Mouse (Mus musculus) midbrain, postnatal 0 days (tissue): ENCODE data around the gene Map3k14. TPM values are rescaled to one million over a fixed set of nuclear protein-coding genes. Genes with fewer than 3 reads are reported as not detected.
"Not testable (repeated sequence)": the region's sequence is repeated elsewhere in the genome, so short reads cannot be mapped to it uniquely, and the experiment has no call there.

Experiments used
- ATAC-seq: fragments of 200-750 bp; cut with Nextera tagmentation; 2 replicates; pipeline ENCODE4 v1.8.0; 2017; ENCODE audit warnings: moderate number of reproducible peaks, mild to moderate bottlenecking, moderate TSS enrichment, moderate library complexity; ENCODE audit not compliant: low FRiP score
- DNase-seq: peaks from one replicate; pipeline ENCODE4 v3.0.0-alpha.2; 2015; ENCODE audit warnings: low spot score
- H3K27ac ChIP-seq: fragments of 300-500 bp; sonication (generic); 2 replicates; pipeline ENCODE4 v1.5.1; 2014; ENCODE audit warnings: low read depth, mild to moderate bottlenecking, low read length, mixed read lengths
- H3K27me3 ChIP-seq: fragments of 300-500 bp; sonication (generic); 2 replicates; pipeline ENCODE4 v1.6.1; 2014; ENCODE audit warnings: low read length, control low read depth, mixed read lengths; ENCODE audit not compliant: insufficient read depth
- H3K36me3 ChIP-seq: fragments of 300-500 bp; sonication (generic); 2 replicates; pipeline ENCODE4 v1.6.1; 2014; ENCODE audit warnings: low read length, control low read depth, mixed read lengths; ENCODE audit not compliant: insufficient read depth
- H3K4me1 ChIP-seq: fragments of 300-500 bp; sonication (generic); 2 replicates; pipeline ENCODE4 v1.6.1; 2014; ENCODE audit warnings: mild to moderate bottlenecking, control low read depth, antibody characterized with exemption, low read length, mixed read lengths; ENCODE audit not compliant: insufficient read depth
- H3K4me2 ChIP-seq: fragments of 300-500 bp; sonication (generic); 2 replicates; pipeline ENCODE4 v1.6.1; 2014; ENCODE audit warnings: low read depth, mild to moderate bottlenecking, low read length, mixed read lengths; ENCODE audit not compliant: poor library complexity, severe bottlenecking
- H3K4me3 ChIP-seq: fragments of 300-500 bp; sonication (generic); 2 replicates; pipeline ENCODE4 v1.5.1; 2014; ENCODE audit warnings: low read depth, mild to moderate bottlenecking, low read length, moderate library complexity
- H3K9ac ChIP-seq: fragments of 300-500 bp; sonication (generic); replicated peaks from 2 replicates; pipeline ENCODE4 v1.6.1; 2014; ENCODE audit warnings: mild to moderate bottlenecking, low read length, moderate library complexity, mixed read lengths; ENCODE audit not compliant: poor library complexity, severe bottlenecking
- H3K9me3 ChIP-seq: fragments of 300-500 bp; sonication (generic); 2 replicates; pipeline ENCODE4 v1.6.1; 2016; ENCODE audit warnings: low read length, control low read depth
- CTCF ChIP-seq: IDR thresholded peaks from 2 replicates; pipeline ENCODE4 v1.5.1; 2016; ENCODE audit warnings: antibody characterized with exemption, mild to moderate bottlenecking
- WGBS: fragments of 180-500 bp; shearing (Covaris S2); extraction: QIAGEN DNeasy Blood & Tissue Kit; methylation state at CpG from one replicate; pipeline ENCODE4 v1.1.7; 2014; 5-methylcytosine and 5-hydroxymethylcytosine counted together
- polyA plus RNA-seq: library from polyadenylated mRNA; unstranded; fragments of >200 nt; fragmentation: Nextera tagmentation; extraction: Ambion mirVana; gene quantifications from 2 replicates; pipeline ENCODE4 v1.2.1, GENCODE M21; 2015
- total RNA-seq: library from RNA; depleted of rRNA; stranded (reverse); fragments of >200 nt; gene quantifications from 2 replicates; pipeline ENCODE4 v1.2.3, GENCODE M21; 2014

Gene Map3k14
- total and polyA plus RNA-seq, 2 experiments from 2014 or later = 1.7 to 6.1 TPM

DNA sequence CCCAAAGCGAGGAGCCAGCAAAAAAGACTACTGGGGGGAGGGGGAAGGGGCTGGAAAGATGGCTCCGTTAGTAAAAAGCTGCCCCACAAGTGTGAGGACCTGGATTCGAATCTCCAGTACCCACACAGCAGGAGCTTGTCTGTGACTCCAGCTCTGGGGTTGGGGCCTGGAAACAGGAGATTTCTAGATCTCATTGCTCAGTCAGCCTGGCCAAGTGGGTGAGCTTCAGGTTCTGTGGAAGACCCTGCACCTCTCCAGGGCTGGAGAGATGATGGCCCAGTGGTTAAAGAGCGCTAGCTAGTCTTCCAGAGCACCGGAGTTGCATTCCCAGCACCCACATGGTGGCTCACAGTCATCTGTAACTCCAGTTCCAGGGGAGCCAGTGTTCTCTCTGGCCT, 25.6 kb upstream of the Map3k14 start:
- no peaks in the 10 kb centered on the region for H3K36me3 ChIP-seq

DNA sequence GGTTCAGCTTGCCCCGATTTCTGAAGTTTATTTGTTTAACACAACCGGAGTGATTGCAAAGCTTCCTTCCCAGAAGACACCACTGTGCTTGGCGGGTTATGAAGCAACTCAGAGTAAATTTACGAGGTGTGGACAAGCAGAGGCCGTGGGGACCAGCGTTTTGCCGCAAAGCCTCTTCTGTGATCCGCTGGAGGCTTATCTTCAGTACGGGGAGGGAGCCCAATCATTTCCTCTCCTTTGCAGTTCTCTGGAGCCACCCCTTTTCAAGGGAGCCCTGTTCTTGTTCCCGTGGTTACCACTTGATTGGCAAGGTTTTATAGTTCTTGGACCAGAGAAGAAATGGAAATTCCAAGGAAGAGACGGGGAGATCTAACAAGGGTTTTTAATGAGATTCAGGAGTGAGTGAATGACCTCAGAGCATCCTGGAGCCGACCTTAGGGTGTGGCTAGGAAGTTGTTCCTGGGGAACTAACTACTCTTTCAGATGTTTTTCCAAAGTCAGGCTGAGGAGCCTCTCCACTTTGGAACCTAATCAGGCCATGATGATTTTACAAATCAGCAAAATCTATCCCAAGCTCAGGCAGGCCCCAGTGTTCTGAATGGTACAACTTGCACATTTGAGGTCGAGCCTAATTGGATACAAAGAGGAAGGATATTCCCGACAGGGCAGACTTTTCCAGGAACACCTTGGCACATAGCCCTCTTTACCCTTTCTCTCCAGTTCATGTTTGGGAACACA, 25.0 kb upstream of the Map3k14 start:
- Histone ChIP-seq H3K27ac (no peak overlapping the region), H3K9ac (no peak overlapping the region), H3K36me3 (no peaks in the 10 kb centered on the region), H3K9me3 (no peaks in the 10 kb centered on the region), H3K4me1 (no peaks in the 10 kb centered on the region), H3K4me3 (no peak overlapping the region), H3K27me3 (no peaks in the 10 kb centered on the region), H3K4me2 (no peak overlapping the region)
- no peak for TF ChIP-seq CTCF
- DNase-seq (peak; percentile 41), ATAC-seq (no peak)
- 18% methylated on average over 14 of the region's 14 CpGs for WGBS

More for the DNA sequence above, 25.6 kb upstream of the Map3k14 start:
- no peaks in the 10 kb centered on the region for H3K4me1 ChIP-seq
- ATAC-seq = no peak
- no peak overlapping the region for H3K9ac ChIP-seq
- no peak for DNase-seq
- 79% methylated on average over 5 of the region's 5 CpGs for WGBS
- H3K27ac ChIP-seq = no peak overlapping the region
- H3K27me3 ChIP-seq = no peaks in the 10 kb centered on the region
- H3K4me3 ChIP-seq = no peak overlapping the region
- TF ChIP-seq CTCF = no peak
- H3K9me3 ChIP-seq = no peaks in the 10 kb centered on the region
- no peak overlapping the region for H3K4me2 ChIP-seq

DNA sequence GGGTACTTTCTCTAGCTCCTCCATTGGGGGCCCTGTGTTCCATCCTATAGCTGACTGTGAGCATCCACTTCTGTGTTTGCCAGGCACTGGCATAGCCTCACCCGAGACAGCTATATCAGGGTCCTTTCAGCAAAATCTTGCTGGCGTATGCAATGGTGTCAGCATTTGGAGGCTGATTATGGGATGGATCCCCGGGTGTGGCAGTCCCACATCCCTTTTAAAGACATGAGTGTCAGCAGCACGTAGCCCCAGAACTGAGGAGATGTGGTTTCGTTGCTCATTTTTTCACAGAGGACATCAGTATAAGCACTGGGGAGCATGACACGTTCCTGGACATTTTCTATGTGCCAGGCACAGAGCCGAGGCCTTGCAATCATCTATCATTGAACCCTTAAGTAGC, 23.6 kb upstream of the Map3k14 start:
- 89% methylated on average over 7 of the region's 7 CpGs for WGBS
- not testable (repeated sequence) for H3K9me3 ChIP-seq, DNase-seq, H3K4me3 ChIP-seq, H3K27ac ChIP-seq, H3K36me3 ChIP-seq, H3K27me3 ChIP-seq, ATAC-seq, H3K9ac ChIP-seq, H3K4me2 ChIP-seq, H3K4me1 ChIP-seq

- Histone ChIP-seq H3K9me3 (no peaks in the 10 kb centered on the region), H3K4me2 (no peak overlapping the region), H3K4me3 (no peak overlapping the region), H3K27me3 (no peaks in the 10 kb centered on the region), H3K4me1 (no peaks in the 10 kb centered on the region), H3K9ac (no peak overlapping the region), H3K36me3 (no peaks in the 10 kb centered on the region), H3K27ac (no peak overlapping the region)
- ATAC-seq = no peak
- TF ChIP-seq CTCF = no peak
- DNase-seq = no peak
- 72% methylated on average over 16 of the region's 16 CpGs for WGBS
Observed at GRCm38 (mm10) chr11:103288291-103288963, 21.2 kb upstream of the Map3k14 start.

DNA sequence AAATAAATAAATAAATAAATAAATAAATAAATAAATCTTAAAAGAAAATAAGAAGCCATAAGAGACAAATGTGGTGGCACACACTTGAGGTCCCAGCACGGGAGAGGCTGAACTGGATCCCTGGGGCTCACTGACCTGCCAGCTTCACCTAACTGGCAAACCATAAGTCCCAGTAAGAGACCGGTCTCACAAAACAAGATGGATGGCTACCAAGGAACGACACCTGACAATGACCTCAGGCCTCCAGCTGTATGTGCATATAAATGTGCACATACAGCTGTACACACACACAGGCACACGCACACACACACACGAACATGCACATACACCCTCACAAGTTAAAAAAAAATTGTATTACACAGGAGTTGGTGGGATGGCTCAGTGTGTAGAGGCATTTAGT, 19.6 kb upstream of the Map3k14 start:
- H3K9ac ChIP-seq = no peak overlapping the region
- DNase-seq (no peak), ATAC-seq (no peak)
- no peak overlapping the region for H3K4me2 ChIP-seq
- no peaks in the 10 kb centered on the region for H3K36me3 ChIP-seq
- WGBS = 96% methylated on average over 5 of the region's 5 CpGs
- no peak for TF ChIP-seq CTCF
- no peaks in the 10 kb centered on the region for H3K4me1 ChIP-seq
- H3K4me3 ChIP-seq = no peak overlapping the region
- H3K27ac ChIP-seq = no peak overlapping the region
- no peaks in the 10 kb centered on the region for H3K9me3 ChIP-seq
- no peaks in the 10 kb centered on the region for H3K27me3 ChIP-seq

GRCm38 (mm10) chr11:103285951-103286350, 18.7 kb upstream of the Map3k14 start:
- no peak overlapping the region for H3K4me2 ChIP-seq
- peak; percentile 21 for DNase-seq
- no peak overlapping the region for H3K4me3 ChIP-seq
- no peaks in the 10 kb centered on the region for H3K27me3 ChIP-seq
- no peak for TF ChIP-seq CTCF
- H3K4me1 ChIP-seq = no peaks in the 10 kb centered on the region
- H3K36me3 ChIP-seq = no peaks in the 10 kb centered on the region
- 44% methylated on average over 6 of the region's 6 CpGs for WGBS
- H3K9me3 ChIP-seq = no peaks in the 10 kb centered on the region
- H3K9ac ChIP-seq = no peak overlapping the region
- H3K27ac ChIP-seq = no peak overlapping the region
- no peak for ATAC-seq
